Mouse (Mus musculus): ENCODE measurements around the gene C130050O18Rik. TPM values are rescaled to one million over a fixed set of nuclear protein-coding genes. Genes with fewer than 3 reads are reported as not detected.
A peak's percentile ranks its signal among the peaks of the same experiment; 100 is the strongest.

Gene C130050O18Rik
- total RNA-seq, 2 experiments from 2014 or later: 0.25 to 0.33 TPM

DNA sequence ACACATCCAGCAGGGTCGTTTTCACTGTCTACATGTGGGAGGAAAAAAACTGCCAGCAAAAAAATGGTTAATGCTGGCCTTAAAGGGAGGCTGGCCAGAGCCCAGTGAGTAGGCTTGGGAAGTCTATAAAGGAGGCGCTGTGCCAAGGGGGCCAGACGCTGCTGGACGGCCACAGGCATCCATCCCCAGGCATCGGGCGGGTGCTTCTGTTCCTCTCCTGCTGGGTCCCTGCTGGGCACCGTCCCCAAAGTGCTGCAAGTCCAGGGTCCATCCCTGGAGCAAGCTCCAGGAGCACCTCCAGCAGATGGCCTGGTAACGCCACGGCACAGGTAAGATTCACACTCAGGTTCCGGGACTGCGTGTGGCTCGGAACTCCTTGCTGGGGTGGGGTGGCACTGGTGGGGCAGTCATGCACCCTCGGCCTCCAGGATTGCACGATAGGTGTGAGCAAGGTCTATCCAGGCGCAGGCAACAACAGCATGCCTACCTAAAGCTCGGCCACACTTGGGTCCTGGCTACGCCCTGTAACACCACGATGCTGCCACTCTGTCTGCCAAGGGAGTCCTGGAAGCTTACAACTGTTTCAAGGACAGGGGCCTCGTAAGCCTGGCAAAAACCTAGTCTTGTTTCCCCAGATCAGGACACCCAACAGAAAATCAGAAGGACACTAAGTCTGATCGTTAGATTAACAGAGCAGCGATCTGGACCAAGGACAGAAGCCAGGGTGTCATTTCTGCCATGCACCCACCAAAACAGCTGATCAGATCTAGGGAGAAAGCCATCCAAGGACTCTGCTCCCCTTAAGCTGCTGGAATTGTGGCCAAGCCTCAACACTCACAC lies 18.2 kb downstream of the C130050O18Rik start, which contains the start of gene Gper1:
TSS of gene Gper1 (plus strand) at position 126 of the 840 bp plus-strand sequence.
- no peak for DNase-seq (ENCODE audit: extremely low spot score in 1 of 2, low spot score in 1 of 2)

DNA sequence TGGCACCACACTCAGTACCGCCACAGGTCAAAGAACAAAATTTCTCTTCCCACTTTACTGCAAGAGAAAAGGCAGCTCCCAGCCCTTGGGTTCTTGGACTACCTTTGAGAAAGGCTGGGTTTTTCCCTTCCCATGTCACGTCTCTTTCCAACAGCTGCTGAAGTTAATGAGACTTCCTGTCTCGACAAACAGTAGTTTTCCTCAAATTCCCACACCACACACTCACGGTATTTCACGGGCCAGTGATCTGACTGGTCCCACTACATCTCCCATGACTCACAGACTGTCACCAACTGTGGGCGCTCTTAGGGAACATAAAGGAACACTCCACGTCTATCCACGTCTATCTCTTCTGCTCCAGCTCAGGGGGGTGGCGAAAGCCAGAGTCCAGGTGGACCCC lies 20.1 kb downstream of the C130050O18Rik start:
- no peak for DNase-seq (ENCODE audit: extremely low spot score in 1 of 2, low spot score in 1 of 2)

DNA sequence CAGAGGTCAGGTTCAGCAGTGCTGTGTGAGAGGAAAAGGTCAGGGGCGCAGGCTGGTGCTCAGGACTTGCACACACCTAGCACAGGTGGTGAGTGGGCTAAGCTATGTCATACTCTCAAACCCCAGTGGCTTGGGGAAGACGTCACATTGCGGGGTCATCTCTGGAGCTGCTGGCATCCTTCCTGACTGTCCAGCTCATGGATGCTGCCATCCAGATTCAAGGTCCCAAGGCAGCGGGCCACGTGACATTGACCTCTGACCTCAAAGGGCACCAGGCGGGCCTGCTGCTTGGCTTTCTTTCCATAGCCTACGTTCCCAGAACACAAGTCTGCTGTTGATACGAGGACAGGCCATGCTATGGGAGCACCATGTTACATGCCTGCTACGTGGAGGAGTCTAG lies 21.9 kb downstream of the C130050O18Rik start:
- DNase-seq (ENCODE audit: extremely low spot score in 1 of 2, low spot score in 1 of 2): no peak

- no peak for DNase-seq (ENCODE audit: extremely low spot score in 1 of 2, low spot score in 1 of 2)
These were observed 22.9 kb downstream of the C130050O18Rik start for GRCm38 (mm10) chr5:139427989-139428388.

- DNase-seq (ENCODE audit: extremely low spot score in 1 of 2, low spot score in 1 of 2): no peak
These were observed 24.8 kb downstream of the C130050O18Rik start for GRCm38 (mm10) chr5:139429818-139430341.

DNA sequence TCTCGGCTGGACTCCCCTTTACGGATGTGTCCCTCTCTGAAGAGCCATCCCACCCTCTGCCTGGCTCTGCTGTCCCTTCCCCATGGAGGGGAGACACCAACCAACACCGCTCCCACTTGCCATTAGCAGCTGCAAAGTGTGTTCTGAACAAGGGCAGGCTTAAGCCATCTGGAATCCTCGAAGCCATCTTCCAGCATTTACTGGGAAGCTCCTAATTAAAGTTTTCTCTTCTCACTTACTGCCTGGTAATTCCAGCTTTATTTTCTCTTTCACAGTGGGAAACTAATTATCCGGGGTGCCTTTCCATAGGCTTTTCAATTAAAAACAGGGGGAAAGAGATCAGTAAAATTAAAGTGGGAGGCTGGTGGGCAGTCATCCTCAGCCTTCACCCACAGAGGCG lies 27.3 kb downstream of the C130050O18Rik start:
- no peak for DNase-seq (ENCODE audit: extremely low spot score in 1 of 2, low spot score in 1 of 2)

DNA sequence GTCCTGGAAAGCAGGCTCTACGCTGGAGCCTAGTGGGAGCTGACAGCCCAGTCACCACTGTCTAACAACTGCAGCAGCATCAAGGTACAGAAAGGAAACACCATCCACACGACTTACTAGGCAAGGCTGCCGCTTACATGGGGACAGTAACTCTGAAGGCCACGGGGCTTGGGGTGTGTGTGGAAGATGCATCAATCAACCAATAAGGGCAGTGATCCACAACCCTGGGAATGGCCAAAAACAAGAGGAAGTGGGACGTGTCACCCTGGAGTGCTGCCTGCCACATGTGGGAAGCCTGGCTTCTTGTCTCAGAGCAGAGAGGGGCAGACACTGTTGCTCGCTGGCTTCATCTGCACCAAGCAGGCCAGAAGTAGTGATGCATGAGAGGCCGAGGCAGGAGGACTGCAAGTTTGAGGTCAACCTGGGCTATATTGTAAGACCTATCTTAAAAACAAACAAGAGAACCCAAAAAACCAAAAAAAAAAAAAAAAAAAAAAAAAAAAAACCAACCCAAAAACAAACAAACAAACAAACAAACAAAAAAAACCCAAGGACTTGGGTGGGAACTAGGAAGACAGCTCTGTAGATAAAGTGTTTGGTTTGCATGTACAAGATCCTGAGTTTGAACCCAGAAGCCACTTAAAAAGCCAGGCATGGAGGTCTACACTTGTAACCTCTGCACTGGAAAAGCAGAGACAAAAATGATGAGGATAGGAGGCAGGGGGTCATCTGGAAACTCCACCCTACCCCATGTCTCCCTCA lies 27.8 kb downstream of the C130050O18Rik start:
- no peak for DNase-seq (ENCODE audit: extremely low spot score in 1 of 2, low spot score in 1 of 2)

GRCm38 (mm10) chr5:139433842-139434568 lies 28.9 kb downstream of the C130050O18Rik start:
- DNase-seq (ENCODE audit: extremely low spot score in 1 of 2, low spot score in 1 of 2): no peak

- peak in 1 of 2 experiments; percentile 46 for DNase-seq (ENCODE audit: extremely low spot score in 1 of 2, low spot score in 1 of 2)
These were observed 29.9 kb downstream of the C130050O18Rik start for GRCm38 (mm10) chr5:139434940-139435339.

DNA sequence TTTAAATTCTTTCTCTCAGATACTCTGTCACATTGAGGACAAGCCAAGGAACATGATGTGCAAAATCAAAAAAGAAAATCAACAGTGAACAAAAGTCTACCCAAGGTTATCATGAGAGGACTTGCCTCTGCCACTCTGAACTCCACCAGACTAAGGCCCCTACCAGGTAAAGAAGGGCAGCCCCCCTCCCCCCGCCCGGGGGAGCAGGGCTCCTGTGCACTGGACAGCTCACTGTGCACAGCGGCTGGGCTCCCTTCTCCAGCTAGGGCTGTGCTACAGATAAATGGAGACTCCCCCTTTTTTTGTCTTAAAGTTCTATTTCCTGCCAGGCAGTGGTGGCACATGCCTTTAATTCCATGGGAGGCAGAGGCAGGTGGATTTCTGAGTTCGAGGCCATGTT lies 32.7 kb downstream of the C130050O18Rik start:
- no peak for DNase-seq (ENCODE audit: extremely low spot score in 1 of 2, low spot score in 1 of 2)

DNA sequence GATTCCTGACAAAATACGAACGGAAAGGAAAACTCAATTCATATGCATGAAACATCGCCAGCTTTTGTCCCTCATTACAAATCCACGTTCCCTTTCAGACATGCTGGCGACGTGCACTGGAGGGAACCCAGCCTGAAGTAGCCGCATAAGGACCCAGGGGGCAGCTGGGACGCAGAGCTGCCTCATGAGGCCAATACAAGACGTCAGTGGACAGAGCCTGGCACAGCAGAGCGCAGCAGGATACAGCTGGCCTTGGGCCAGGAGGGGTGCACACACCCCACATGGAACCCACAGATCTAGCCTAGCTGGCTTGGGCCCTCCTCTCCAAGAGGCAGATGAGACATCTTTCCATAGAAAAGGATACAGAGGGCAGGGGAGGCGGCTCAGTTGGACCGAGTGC lies 33.4 kb downstream of the C130050O18Rik start:
- no peak for DNase-seq (ENCODE audit: extremely low spot score in 1 of 2, low spot score in 1 of 2)

DNA sequence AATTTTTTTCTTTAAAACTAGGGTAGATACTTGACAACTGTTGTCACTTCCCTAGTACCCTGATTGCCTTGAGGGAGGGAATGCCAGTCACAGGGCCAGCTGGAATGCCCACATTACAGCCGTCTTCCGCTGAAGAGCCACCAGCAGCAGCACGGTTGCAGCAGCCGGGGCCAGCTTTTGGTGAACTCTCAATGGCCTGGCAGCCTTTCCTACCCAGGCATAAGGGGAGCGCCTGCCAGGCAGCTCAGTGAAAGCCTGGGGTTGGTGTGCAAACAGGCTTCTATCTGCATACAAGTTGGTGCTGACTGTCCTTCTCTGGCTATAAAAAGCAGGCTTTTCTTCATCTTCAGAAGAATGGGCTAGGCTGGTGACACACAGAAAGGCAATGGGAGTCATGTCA lies 35.4 kb downstream of the C130050O18Rik start:
- no peak for DNase-seq (ENCODE audit: extremely low spot score in 1 of 2, low spot score in 1 of 2)

DNA sequence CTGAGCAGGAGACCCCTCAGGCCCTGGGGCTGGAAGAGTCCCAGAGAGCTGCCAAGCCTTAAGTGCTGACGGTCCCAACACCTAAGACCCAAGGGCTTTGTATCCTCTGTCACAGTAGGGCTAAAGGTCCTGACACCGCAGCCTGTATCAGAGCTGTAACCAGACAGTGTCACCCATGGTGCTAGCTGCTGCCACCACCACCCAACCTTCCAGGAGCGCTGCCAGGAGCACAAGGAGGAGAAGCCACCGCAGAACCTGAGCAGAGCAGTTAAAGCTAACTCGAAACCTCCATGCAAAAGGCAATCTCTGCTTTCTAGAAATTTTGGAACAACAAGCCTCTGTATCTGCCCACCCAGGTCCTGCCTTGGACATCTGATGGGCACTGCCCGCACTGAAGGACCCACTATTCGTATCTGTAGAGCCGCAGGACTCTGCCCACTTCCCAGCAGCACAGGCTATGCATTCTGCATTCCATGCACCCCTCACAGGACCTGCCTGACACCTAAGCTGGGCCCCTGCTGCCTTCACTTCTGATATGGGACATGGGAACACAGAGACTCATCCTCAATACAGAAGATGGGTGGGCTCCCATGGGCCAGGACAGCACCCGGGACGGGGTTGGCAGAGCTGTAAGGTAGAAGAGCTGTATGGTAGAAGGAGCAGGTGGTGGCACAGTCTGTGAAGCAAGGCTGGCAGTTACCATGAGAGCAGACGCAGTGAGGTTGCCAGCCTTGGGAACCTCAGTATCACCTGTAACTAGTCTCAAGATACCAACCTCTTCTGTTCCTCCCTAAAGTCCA lies 36.0 kb downstream of the C130050O18Rik start:
- no peak for DNase-seq (ENCODE audit: extremely low spot score in 1 of 2, low spot score in 1 of 2)

DNA sequence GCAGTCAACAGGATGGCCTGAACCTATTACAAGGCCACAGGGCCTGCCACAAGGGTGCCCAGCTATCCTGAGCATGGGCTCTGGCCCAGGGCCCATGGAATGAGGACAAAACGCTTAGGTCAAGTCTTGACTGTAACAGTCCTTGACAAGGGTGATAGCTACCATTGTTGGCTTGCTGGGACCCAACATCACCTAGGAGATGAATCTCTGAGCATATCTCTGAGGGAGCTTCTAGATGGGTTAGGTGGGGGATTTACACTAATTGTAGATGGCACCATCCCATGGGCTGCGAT lies 36.6 kb downstream of the C130050O18Rik start:
- DNase-seq (ENCODE audit: extremely low spot score in 1 of 2, low spot score in 1 of 2): no peak

DNA sequence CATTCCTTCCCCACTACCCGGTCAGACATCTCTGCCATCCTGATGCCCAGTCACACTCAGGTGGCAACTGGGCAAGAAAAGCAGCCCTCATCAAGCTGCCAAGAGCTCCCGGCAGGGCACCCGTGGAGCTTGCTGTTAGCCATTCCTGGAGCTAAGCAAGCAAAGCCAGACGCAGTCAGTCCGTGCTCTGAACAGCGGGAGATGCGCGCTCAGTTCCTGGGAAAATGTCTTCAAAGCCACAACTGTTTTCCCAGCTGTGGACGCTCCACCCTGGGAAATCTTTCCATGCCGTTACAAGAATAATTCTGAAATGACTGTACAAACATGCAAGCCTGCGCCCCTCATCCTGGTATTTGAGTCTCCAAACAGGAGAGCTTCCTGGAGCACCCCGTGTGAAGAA lies 37.3 kb downstream of the C130050O18Rik start:
- DNase-seq (ENCODE audit: extremely low spot score in 1 of 2, low spot score in 1 of 2): no peak

- no peak for DNase-seq (ENCODE audit: extremely low spot score in 1 of 2, low spot score in 1 of 2)
These were observed 37.9 kb downstream of the C130050O18Rik start for GRCm38 (mm10) chr5:139442962-139443361.

DNA sequence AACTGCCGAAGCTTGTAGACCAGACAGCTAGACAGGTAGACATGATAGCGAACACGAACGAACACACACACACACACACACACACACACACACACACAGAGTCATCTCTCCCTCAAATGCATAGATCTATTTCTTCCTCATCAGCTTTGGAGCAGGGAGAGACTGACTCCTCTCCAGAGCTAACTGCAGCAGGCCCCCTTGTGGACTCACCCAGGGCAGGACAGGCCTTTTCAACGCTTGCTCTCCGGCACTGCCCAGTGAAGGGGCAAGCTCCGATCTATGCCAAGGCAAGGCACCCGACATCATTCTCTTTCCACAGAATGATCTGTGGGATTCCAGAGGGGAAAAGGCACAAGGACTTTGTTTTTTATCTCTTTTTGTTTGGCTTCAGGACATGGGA lies 40.2 kb downstream of the C130050O18Rik start:
- no peak for DNase-seq (ENCODE audit: extremely low spot score in 1 of 2, low spot score in 1 of 2)

DNA sequence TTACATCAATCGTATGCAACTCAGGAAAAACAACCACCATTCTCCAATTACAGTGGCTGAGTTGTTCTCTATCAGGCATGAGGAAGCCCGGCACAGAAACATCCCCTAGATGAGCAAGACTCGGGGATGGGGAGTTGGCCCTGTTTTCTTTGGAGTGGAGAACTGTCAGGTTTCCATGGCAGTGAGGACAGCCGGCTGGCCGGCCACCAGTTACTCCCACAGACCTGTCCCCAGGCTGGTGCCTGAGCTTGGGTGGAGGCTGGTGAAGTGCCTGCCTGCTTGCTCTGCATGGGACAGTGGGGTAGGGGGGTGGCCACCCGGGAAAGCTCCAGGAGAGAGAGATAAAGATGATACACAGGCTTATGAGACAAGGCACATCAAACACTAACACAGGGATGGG lies 42.9 kb downstream of the C130050O18Rik start:
- no peak for DNase-seq (ENCODE audit: extremely low spot score in 1 of 2, low spot score in 1 of 2)

- DNase-seq (ENCODE audit: extremely low spot score in 1 of 2, low spot score in 1 of 2): no peak
These were observed 44.2 kb downstream of the C130050O18Rik start for GRCm38 (mm10) chr5:139449161-139449791.

- no peak for DNase-seq (ENCODE audit: extremely low spot score in 1 of 2, low spot score in 1 of 2)
These were observed 44.8 kb downstream of the C130050O18Rik start for GRCm38 (mm10) chr5:139449926-139450325.

Measured in layer of hippocampus, postnatal 25 days (tissue).